Mouse (Mus musculus): Measurements from ENCODE around the gene Col9a3.

Gene Col9a3

DNA sequence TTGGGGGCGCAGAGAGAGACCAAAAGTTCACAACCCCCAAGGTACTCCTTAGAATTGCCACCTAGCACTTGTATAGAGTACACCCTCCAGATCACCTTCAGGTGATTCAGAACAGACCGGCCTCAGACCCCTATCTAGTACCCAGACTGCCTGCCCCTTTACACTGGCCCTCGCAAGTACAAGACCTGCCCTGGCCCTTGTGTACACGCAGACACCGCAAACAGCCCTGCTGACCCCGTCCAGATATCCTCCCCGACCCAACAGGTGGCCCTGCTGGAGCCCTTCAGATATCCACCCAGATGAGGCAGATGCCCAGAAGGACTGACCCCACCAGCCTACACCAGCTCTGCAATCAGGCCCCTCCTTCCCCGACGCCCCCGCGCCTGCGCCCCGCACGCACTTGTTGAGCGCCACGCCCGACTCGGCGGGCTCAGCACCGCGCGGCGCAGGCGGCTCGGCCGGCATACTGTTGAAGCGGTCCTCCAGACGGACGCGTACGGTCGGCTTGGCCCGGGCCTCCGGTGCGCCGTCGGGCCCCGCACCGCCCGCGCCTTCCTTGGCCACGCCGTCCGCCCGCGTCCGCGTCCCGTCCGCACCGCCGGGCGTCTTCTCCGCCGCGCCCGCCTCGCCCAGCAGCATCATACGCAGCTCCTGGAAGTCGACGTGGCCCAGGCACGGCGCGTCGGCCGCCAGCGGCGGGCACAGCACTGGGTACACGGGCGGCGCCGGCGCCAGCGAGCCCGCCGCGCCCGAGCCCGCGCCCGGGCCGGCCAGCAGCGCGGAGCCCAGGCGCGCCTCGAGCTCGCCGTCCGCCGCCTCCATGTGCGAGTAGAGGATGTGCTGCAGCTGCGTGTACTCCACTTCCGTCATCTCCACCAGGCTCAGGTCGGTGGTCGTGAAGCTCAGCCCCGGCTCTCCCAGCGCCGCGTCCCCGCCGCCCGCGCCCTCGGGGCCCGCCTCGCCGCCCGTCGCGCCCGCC is 44.3 kb downstream of the Col9a3 start:
- in situ Hi-C loops (cut with MseI, MboI) = no loop called here

DNA sequence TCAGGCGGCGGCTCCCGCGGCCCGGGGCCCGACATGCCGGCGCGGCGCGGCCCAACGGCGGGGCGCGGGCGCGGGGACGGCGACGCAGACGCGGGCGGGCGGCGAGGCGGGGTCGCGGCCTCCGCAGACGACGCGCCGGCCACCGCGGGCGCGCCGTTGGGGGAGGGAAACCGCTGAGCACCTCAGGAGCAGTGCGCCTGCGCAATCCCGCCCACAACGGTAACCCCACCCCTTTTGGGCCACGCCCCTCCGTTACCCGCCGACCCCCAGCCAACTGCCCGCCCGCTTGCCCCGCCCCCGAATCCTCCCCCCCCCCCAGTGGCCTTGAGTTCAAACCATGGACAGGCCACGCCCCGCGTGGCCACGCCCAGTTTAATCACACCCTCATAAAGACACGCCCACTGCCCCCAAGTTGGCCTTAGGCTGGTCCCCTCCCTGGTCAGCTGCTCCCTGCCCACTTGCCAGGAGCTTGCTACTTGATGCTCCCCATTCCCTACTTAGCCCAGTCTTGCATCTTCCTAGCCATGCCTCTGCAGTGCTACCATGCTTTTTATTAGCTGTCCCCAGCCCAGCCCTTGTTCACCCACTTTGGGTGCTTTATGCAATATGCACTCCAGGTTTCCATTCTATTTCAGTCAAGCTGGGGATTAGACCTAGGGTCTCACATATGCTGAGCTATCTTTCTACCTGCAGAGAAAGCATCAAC is 45.1 kb downstream of the Col9a3 start, which contains the start of gene Tcfl5:
Gene Tcfl5, minus strand, starts transcription at position 154 of the 706 bp plus-strand sequence.
- in situ Hi-C loops (cut with MseI, MboI) = no loop called here

DNA sequence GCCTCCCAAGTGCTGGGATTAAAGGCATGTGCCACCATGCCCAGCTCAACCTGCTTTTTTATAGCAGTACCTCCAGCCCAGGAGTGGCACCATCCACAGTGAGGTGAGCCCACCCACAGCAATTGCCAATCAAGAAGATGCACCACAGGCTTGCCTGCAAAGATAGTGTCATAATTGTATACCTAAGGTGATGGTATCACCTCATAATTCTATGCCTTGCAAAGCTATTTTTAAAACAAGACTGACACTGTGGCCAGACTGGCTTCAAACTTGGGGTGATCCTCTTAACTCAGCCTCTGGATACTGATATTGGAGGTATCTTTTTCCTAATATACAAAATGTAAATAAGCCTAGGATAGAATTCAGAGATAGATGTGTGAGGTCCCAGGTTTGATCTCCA is 46.0 kb downstream of the Col9a3 start:
- in situ Hi-C loops (cut with MseI, MboI) = no loop called here

DNA sequence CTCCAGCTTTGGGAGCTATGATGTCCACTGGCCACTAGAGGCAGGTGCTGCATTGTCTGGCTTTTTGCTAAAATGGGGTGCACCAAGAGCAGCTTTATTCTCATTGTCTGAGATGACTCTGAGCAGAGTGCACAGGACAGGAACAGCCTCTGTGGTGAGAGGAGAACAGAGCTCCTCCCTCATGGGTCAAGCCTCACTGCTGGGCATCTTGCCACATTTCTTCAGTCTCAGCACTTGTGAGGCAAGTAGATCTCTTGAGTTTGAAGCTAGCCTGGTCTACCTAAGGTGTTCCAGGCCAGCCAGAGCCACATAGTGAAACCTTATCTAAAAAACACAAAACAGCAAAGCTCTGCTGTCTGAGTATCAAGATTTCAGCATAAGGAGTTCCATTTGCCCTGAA is 49.3 kb downstream of the Col9a3 start:
- in situ Hi-C loops (cut with MseI, MboI) = no loop called here

DNA sequence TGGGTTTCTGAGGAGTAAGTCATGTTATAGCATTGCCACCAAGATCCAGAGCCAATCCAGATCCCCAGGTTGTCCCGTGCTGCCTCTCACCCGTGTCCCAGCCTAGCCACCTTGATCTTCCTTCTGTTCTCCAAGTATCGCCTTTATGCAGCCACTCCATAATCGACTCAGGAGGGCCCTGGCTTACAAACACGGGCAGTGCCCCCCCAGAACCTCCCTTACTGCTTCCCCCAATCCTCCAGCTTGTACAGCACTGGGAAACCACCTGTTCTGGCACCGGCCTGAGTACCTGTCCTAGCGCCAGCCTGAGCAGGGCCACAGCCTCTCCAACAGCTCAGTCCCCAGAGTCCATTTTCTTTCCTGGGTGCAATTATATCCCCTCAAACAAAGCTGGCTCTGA is 57.1 kb downstream of the Col9a3 start:
- in situ Hi-C loops (cut with MseI, MboI) = no loop called here

DNA sequence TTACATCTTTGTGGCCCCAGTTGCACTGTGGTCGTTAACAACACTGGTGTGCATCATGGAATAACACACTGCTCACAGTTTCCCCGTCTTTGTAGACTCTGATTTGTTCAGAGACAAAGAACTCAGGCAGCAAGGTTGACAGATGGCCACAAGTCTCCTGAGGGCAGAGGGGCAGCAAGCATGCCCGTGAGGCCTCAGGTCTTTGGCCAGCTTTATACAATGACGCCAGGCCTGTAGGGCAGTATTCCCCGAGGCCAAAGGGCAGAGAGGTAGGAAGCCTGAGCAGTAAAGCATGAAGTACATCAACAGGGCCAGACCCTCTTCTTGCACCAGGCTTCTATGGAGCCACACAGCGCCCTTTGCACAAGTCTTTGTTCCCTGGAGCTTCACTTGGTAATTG is 57.6 kb downstream of the Col9a3 start:
- in situ Hi-C loops (cut with MseI, MboI) = no loop called here

DNA sequence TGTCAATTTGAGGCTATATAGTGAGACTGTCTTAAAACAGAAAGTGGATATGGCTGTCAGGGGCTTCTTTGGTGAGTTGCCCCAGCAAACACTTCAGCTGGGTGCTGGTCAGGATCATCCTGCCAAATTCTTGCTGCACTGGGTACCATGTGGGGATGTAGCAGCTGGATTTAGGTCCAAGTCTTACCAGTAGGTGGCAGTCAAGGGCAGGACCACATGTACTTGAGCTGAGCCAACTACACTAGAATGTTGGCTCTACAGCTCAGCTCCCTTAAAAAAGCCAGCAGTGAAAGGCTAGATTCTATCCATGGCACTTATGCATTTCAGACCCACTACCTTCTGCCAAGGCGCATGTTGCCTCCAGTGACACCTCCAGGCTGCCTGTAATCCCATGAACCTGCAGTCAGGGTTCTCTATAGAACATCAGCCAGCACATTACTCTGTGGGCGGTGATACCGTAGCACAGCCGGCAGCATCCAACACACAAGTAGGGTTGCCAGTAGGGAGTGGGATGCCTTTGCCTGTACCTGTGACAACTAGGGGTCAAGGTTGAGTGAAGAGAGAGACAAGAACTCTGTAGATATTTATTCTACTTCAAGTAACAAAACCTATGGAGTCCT is 59.9 kb downstream of the Col9a3 start:
- in situ Hi-C loops (cut with MseI, MboI) = no loop called here

DNA sequence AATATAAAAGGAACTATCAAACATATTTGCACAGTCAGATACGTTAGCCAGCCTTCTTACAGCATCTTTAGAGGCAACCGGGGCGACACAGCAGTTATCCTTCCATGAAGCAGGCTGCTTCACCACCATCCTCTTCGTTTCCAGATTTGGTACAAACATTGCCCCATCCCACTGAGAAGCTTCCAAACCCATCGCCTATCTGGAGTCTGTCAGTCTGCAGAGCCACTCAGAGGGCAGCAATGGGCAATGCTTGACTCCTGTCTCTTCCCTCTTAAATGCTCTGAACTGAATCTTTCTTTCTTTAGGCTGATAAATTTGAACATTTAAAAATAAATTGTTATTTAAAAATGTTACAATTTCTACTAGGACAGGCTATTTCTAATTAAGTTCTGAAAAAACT is 60.8 kb downstream of the Col9a3 start:
- in situ Hi-C loops (cut with MseI, MboI) = no loop called here

DNA sequence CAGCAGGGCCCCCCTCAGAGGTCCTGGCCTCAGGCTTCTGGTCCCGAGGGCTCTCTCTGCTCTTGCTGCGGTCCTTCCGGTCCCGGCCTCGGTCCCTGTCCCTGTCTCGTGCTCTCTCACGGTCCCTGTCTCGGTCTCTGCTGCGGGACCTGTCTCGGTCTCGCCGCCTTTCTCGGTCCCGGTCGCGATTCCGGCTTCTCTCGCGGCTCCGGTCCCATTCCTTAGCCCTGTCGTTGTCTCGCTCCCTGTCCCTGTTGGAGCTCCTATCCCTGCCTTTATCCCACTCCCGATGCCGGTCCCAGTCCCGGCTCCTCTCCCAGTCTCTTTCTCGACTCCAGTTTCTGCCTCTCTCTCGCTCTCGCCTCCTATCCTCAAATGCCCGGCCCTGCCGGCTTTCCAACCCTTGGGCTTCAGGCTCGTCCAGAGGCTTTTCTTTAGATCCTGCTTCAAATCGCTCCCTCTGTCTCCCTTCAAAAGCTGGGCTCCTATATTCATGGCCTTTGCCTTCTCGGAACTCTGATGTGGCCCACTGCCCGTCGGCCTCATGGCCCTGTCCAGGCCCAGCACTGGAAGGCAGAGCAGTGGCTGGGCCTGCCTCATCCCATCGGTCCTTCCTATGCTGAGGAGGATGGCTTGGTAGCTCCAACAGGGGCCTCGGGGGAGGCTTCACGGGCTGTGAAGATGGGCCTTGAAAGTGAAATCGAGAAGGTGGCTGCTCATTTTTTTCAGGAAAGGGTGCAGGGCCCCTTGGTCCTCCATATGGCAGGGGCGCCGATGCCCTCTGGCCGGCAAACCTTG is 62.0 kb downstream of the Col9a3 start:
- in situ Hi-C loops (cut with MseI, MboI) = no loop called here

DNA sequence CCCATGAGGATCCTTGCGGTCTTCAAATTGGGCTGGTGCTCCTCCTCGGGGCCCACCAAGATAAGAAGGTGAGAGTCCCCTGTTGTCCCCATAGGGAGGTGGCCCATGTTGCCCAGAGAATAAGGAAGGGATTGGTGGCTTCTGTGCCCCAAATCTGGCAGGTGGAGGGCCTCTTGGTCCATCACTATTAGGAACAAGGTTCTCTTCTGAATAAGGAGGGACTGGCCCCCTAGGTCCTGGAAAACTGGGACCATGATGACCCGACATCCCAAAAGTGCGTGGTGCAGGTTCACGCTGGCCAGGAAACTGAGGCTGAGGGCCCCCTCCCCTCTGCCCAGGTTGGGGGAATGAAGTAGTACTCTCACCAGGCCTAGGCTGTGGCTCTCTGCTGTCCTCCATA is 62.9 kb downstream of the Col9a3 start:
- in situ Hi-C loops (cut with MseI, MboI) = no loop called here

DNA sequence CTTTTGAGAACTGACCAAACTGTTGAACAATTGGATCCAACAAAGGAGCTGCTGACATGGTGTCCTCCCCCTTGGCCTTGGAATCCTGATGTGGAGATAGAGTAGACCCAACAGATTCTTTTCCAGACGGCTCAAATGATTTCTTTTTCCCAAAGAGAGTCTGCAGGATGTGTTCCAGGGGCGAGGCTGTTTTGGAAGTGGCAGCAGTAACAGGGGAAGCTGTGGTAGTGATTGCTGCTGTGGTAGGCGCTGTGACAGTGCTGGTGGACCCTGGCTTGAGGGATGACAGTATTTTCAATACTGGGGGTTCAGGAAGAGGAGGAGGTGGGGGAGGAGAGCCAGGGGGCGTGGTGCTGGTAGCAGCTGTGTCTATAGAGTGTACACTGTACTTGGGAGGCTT is 64.4 kb downstream of the Col9a3 start:
- in situ Hi-C loops (cut with MseI, MboI) = no loop called here

Measured in mouse trophoblast stem cell (cell line).